Mouse (Mus musculus) E14TG2a.4 (cell line): Measurements from ENCODE around the gene H2al1b.
A peak's percentile ranks its signal among the peaks of the same experiment; 100 is the strongest.
"Not testable (repeated sequence)": the region's sequence is repeated elsewhere in the genome, so short reads cannot be mapped to it uniquely, and the experiment has no call there.

ENCODE experiments used
- H3K27me3 ChIP-seq: 2 replicates; pipeline ENCODE4 v1.6.1; 2014; ENCODE audit warnings: low read length, control low read depth; ENCODE audit not compliant: insufficient read depth
- H3K36me3 ChIP-seq: 2 replicates; pipeline ENCODE4 v1.6.1; 2014; ENCODE audit warnings: low read length, control low read depth; ENCODE audit not compliant: insufficient read depth
- H3K4me1 ChIP-seq: replicated peaks from 2 replicates; pipeline ENCODE4 v1.6.1; 2014; ENCODE audit warnings: low read depth, low read length, control low read depth
- H3K4me3 ChIP-seq: replicated peaks from 2 replicates; pipeline ENCODE4 v1.5.1; 2014; ENCODE audit warnings: mild to moderate bottlenecking, low read length
- H3K9me3 ChIP-seq: 2 replicates; pipeline ENCODE4 v1.6.1; 2014; ENCODE audit warnings: low read length, control low read depth
- CTCF ChIP-seq: conservative IDR thresholded peaks from 2 replicates; pipeline ENCODE4 v1.5.1; 2014; ENCODE audit warnings: low read length
- NANOG ChIP-seq: IDR thresholded peaks from 2 replicates; pipeline ENCODE4 v1.6.1; 2014; ENCODE audit warnings: borderline replicate concordance, low read length, mixed read lengths
- POU5F1 ChIP-seq: IDR thresholded peaks from 2 replicates; pipeline ENCODE4 v1.6.1; 2014; ENCODE audit warnings: low read length, borderline replicate concordance

The H2al1b gene

GRCm38 (mm10) chrX:11280741-11281140 is 21.5 kb upstream of the H2al1b start:
- TF ChIP-seq CTCF, result no peak
- TF ChIP-seq NANOG, result no peak
- TF ChIP-seq POU5F1, result no peak
- Histone ChIP-seq H3K9me3 (peaks cover 35% of the 10 kb centered on the region), H3K4me1 (no peaks in the 10 kb centered on the region), H3K4me3 (no peak overlapping the region), H3K27me3 (no peaks in the 10 kb centered on the region), H3K36me3 (no peaks in the 10 kb centered on the region)

- H3K4me1 ChIP-seq, result peaks cover 8% of the 10 kb centered on the region
- H3K36me3 ChIP-seq, result no peaks in the 10 kb centered on the region
- no peaks in the 10 kb centered on the region for H3K27me3 ChIP-seq
- TF ChIP-seq POU5F1 (no peak), NANOG (no peak), CTCF (no peak)
- H3K4me3 ChIP-seq, result no peak overlapping the region
- peaks cover 38% of the 10 kb centered on the region for H3K9me3 ChIP-seq
These were observed 13.8 kb upstream of the H2al1b start for GRCm38 (mm10) chrX:11288306-11288882.

- TF ChIP-seq CTCF (no peak), NANOG (peak; percentile 68; the same call in 1 of the 2 replicates), POU5F1 (no peak)
- no peak overlapping the region for H3K4me3 ChIP-seq
- no peaks in the 10 kb centered on the region for H3K27me3 ChIP-seq
- H3K36me3 ChIP-seq, result no peaks in the 10 kb centered on the region
- peaks cover 8% of the 10 kb centered on the region for H3K4me1 ChIP-seq
- peaks cover 30% of the 10 kb centered on the region for H3K9me3 ChIP-seq
These were observed 13.0 kb upstream of the H2al1b start for GRCm38 (mm10) chrX:11289244-11289643.

GRCm38 (mm10) chrX:11298957-11299356 is 3.3 kb upstream of the H2al1b start, which contains the start of gene H2al1a:
TSS of gene H2al1a (plus strand) at chrX:11299257.
- H3K4me1 ChIP-seq, H3K27me3 ChIP-seq, H3K4me3 ChIP-seq, H3K36me3 ChIP-seq, H3K9me3 ChIP-seq: not testable (repeated sequence)

GRCm38 (mm10) chrX:11305355-11305754 is 3.1 kb downstream of the H2al1b start, which contains the start of gene H2al1c:
TSS of gene H2al1c (plus strand) at chrX:11305655.
- H3K9me3 ChIP-seq, H3K36me3 ChIP-seq, H3K4me3 ChIP-seq, H3K4me1 ChIP-seq, H3K27me3 ChIP-seq: not testable (repeated sequence)

GRCm38 (mm10) chrX:11308524-11308923 is 6.3 kb downstream of the H2al1b start, which contains the start of gene H2al1d:
TSS of gene H2al1d (plus strand) at chrX:11308824.
- not testable (repeated sequence) for H3K4me1 ChIP-seq, H3K27me3 ChIP-seq, H3K9me3 ChIP-seq, H3K4me3 ChIP-seq, H3K36me3 ChIP-seq

- not testable (repeated sequence) for H3K4me1 ChIP-seq, H3K36me3 ChIP-seq, H3K4me3 ChIP-seq, H3K9me3 ChIP-seq, H3K27me3 ChIP-seq
These were observed 9.4 kb downstream of the H2al1b start, which contains the start of gene H2al1e for GRCm38 (mm10) chrX:11311634-11312033. TSS of gene H2al1e (plus strand) at chrX:11311934.

GRCm38 (mm10) chrX:11314858-11315257 is 12.6 kb downstream of the H2al1b start, which contains the start of gene H2al1f:
TSS of gene H2al1f (plus strand) at chrX:11315158.
- H3K27me3 ChIP-seq, H3K36me3 ChIP-seq, H3K4me1 ChIP-seq, H3K9me3 ChIP-seq, H3K4me3 ChIP-seq: not testable (repeated sequence)

GRCm38 (mm10) chrX:11317956-11318355 is 15.7 kb downstream of the H2al1b start, which contains the start of gene H2al1g:
TSS of gene H2al1g (plus strand) at chrX:11318256.
- not testable (repeated sequence) for H3K4me1 ChIP-seq, H3K4me3 ChIP-seq, H3K9me3 ChIP-seq, H3K36me3 ChIP-seq, H3K27me3 ChIP-seq

- not testable (repeated sequence) for H3K9me3 ChIP-seq, H3K36me3 ChIP-seq, H3K4me1 ChIP-seq, H3K27me3 ChIP-seq, H3K4me3 ChIP-seq
These were observed 19.0 kb downstream of the H2al1b start, which contains the start of gene H2al1h for GRCm38 (mm10) chrX:11321192-11321591. TSS of gene H2al1h (plus strand) at chrX:11321492.

- H3K27me3 ChIP-seq, H3K4me1 ChIP-seq, H3K36me3 ChIP-seq, H3K4me3 ChIP-seq, H3K9me3 ChIP-seq: not testable (repeated sequence)
These were observed 22.1 kb downstream of the H2al1b start, which contains the start of gene H2al1i for GRCm38 (mm10) chrX:11324359-11324758. TSS of gene H2al1i (plus strand) at chrX:11324659.

GRCm38 (mm10) chrX:11327522-11327921 is 25.3 kb downstream of the H2al1b start, which contains the start of gene H2al1j:
TSS of gene H2al1j (plus strand) at chrX:11327822.
- H3K36me3 ChIP-seq, H3K27me3 ChIP-seq, H3K4me1 ChIP-seq, H3K4me3 ChIP-seq, H3K9me3 ChIP-seq: not testable (repeated sequence)
